Mouse (Mus musculus): ENCODE data around the gene Rapgefl1. TPM values are rescaled to one million over a fixed set of nuclear protein-coding genes. Genes with fewer than 3 reads are reported as not detected.

Rapgefl1 gene
- total and polyA plus RNA-seq, 3 experiments: 0.58 to 1.4 TPM; not detected in 1

DNA sequence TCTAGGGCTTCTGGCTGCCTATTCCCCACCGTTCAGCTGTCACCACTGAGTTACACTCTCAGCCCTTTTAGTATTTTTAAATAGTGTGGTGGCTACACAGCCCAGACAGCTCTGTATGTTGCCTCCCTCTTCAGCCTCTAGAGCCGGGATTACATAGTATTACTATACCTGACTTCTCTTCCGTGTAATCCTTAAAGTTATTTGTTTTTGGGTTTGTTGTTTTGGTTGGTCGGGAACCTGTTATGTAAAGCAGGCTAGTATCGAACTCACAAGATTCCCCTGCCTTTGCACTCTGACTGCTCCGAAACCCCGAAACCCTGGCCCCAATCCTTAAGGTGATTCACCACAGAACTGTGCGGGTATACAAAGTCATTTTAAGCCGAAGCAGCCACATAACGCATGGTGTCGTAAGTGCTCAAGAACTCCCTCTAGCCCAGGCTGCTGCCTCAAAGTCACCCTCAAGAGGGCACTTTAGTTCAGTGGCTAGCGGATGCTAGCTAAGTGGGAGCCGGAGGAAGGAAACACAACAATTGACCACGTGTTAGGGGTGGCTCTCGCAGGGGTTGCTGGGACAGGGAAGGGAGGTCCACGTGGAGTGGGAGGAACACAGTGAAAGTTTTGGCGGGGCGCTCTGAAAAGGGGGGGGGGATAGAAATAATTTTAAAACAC lies 47.9 kb upstream of the Rapgefl1 start (continued):
- TF ChIP-seq MAX (IDR thresholded peaks at IDR 0.05; ENCODE audit: low read length) (peak; percentile 100), POLR2AphosphoS5 (IDR thresholded peaks at IDR 0.05; ENCODE audit: borderline replicate concordance, low read depth, low read length) (no peak), SMC3 (IDR thresholded peaks at IDR 0.05; ENCODE audit: low read depth, low read length) (peak; percentile 94), GATA1 (IDR thresholded peaks at IDR 0.05; ENCODE audit: low read depth, low read length) (no peak), USF2 (IDR thresholded peaks at IDR 0.05; ENCODE audit: borderline replicate concordance in 1 of 2, insufficient read depth in 1 of 2, low read depth in 1 of 2, low read length in 2 of 2) (peak in 1 of 2 experiments; percentile 61; a peak in 1 of 4 replicates), USF1 (IDR thresholded peaks at IDR 0.05; ENCODE audit: low read depth, low read length) (peak; percentile 96), MAFK (IDR thresholded peaks at IDR 0.05; ENCODE audit: borderline replicate concordance, low read depth, low read length) (0 out of 2 replicates have a peak, but pooled peaks have one; percentile 25), CHD2 (IDR thresholded peaks at IDR 0.05; ENCODE audit: low read length) (no peak), ZC3H11A (IDR thresholded peaks at IDR 0.05; ENCODE audit: low read depth, low read length) (peak; percentile 89), TCF12 (IDR thresholded peaks at IDR 0.05; ENCODE audit: low read depth, low read length) (peak; percentile 68; the same call in 1 of the 2 replicates), POLR2A (IDR thresholded peaks at IDR 0.05; ENCODE audit: control insufficient read depth in 1 of 2, insufficient read depth in 1 of 2, low read depth in 1 of 2, low read length in 2 of 2, poor library complexity in 1 of 2) (peak; percentile 45 to 84; a peak in 3 of 4 replicates)

DNA sequence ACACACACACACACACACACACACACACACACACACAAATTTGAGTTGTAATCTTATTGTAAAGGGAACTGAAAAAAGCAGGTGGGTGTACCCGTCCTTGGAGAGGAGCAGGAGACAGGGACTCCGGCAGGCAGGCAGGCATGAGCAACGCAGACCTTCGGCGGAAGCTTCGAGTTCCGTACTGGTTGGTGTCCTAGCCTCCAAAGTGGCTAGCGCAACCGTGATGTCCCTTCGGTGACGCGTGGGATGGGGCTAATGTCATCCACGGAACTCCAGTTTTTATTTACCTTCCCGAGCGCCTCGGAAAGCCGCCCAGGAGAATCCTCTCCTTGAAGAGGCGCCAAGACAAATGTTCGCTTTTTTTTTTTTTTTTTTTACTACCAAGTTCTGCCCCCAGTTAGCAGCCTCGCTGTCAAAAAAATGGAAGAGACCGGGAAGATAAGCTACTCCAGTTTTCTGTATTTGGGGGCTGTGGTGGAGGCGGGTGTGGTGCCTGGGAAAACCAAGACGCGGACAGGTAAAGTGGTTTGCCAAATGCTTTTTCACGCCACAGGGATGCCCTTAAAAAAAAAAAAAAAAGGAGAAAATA lies 47.3 kb upstream of the Rapgefl1 start:
- Histone ChIP-seq H3K36me3 (ENCODE audit: control insufficient read depth in 1 of 2, insufficient read depth in 2 of 2, low read length in 2 of 2) (peaks cover 0 to 53% of the 10 kb centered on the region in 2 experiments; a peak in 2 of 4 replicates), H3K79me2 (ENCODE audit: control insufficient read depth, insufficient read depth, low read length, poor library complexity) (peaks cover 6% of the 10 kb centered on the region), H3K9ac (ENCODE audit: control insufficient read depth, low read depth, low read length, poor library complexity, severe bottlenecking) (peak overlapping the region; percentile 95), H3K4me3 (ENCODE audit: control insufficient read depth in 1 of 2, insufficient read depth in 1 of 2, low read depth in 2 of 2, low read length in 2 of 2) (peak overlapping the region; percentile 39 to 70), H3K9me3 (replicated peaks; ENCODE audit: insufficient read depth, low read length) (no peaks in the 10 kb centered on the region), H3K4me1 (ENCODE audit: control insufficient read depth in 1 of 2, insufficient read depth in 2 of 2, low read length in 2 of 2) (peaks cover 18 to 51% of the 10 kb centered on the region in 2 experiments), H3K27ac (ENCODE audit: control insufficient read depth, low read depth, low read length) (peak overlapping the region; percentile 87), H3K27me3 (ENCODE audit: control insufficient read depth in 1 of 2, insufficient read depth in 2 of 2, low read length in 2 of 2) (no peaks in the 10 kb centered on the region)
- DNase-seq (ENCODE audit: low read depth, low spot score): no peak
- no peak for TF ChIP-seq TCF12 (IDR thresholded peaks at IDR 0.05; ENCODE audit: low read depth, low read length)
- TF ChIP-seq ZKSCAN1 (IDR thresholded peaks at IDR 0.05; ENCODE audit: low read depth, low read length): no peak
- TF ChIP-seq NELFE (IDR thresholded peaks at IDR 0.05; ENCODE audit: low read depth, low read length): no peak; the same call in 1 of the 2 replicates
- no peak for TF ChIP-seq CHD2 (IDR thresholded peaks at IDR 0.05; ENCODE audit: low read length)
- peak; percentile 39 for TF ChIP-seq SIN3A (IDR thresholded peaks at IDR 0.05; ENCODE audit: low read length)
- peak in 1 of 2 experiments; percentile 5; a peak in 2 of 4 replicates for TF ChIP-seq POLR2A (IDR thresholded peaks at IDR 0.05; ENCODE audit: control insufficient read depth in 1 of 2, insufficient read depth in 1 of 2, low read depth in 1 of 2, low read length in 2 of 2, poor library complexity in 1 of 2)
- TF ChIP-seq CTCF (IDR thresholded peaks at IDR 0.05 in 2 of 3, conservative IDR thresholded peaks at IDR 0.05 in 1 of 3; ENCODE audit: control insufficient read depth in 1 of 3, insufficient read depth in 1 of 3, low read depth in 2 of 3, low read length in 3 of 3, poor library complexity in 1 of 3, severe bottlenecking in 1 of 3): no peak
- TF ChIP-seq UBTF (IDR thresholded peaks at IDR 0.05; ENCODE audit: borderline replicate concordance, insufficient read depth, low read depth, low read length): 0 out of 2 replicates have a peak, but pooled peaks have one; percentile 25
- TF ChIP-seq ZNF384 (IDR thresholded peaks at IDR 0.05; ENCODE audit: low read depth, low read length): peak; percentile 75

All from MEL (cell line).